Mouse (Mus musculus) thymus, postnatal 10 days (tissue): ENCODE results near the gene Kctd2.
A peak's percentile ranks its signal among the peaks of the same experiment; 100 is the strongest.

ENCODE experiments used
- DNase-seq, 2 experiments: peaks; one replicate each; pipeline ENCODE4 v3.0.0; 2021; ENCODE audit warnings: low spot score in 2 of 2

The Kctd2 gene

DNA sequence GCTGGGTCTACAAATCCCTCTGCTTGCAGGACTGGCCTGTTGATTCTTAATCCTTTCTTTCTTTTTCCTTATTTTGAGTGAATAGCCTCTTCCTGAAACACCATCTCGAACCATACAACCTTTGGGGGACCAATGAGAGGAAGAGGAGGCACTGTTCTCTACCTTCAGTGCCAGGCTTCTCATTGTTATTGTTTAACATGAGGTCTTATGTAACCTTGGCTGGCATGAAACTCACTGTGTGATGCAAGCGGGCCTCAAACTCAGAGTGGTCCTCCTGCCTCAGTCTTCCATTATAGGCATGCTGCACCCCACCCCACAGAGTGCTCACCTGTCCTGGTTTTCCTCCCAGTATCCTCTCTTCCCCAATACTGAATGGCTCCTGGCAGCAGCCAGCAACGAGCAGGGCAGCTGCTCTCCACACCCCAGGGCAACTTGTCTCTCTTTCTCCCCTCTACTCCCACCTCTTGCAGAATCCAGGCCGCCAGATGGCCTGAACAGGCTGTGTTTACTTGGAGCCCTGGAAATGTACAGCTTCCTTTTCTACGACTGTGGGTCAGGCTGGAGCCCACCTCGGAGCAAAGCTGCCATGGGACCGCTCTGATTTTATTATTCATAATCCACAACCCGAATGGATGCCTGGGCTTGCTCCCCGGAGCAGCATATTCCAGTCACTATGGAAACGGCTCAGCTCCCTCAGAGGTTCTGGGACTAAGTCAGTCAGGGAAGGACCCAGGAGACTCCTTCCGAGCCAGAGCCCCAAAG lies 19.1 kb upstream of the Kctd2 start:
- DNase-seq, result no peak

DNA sequence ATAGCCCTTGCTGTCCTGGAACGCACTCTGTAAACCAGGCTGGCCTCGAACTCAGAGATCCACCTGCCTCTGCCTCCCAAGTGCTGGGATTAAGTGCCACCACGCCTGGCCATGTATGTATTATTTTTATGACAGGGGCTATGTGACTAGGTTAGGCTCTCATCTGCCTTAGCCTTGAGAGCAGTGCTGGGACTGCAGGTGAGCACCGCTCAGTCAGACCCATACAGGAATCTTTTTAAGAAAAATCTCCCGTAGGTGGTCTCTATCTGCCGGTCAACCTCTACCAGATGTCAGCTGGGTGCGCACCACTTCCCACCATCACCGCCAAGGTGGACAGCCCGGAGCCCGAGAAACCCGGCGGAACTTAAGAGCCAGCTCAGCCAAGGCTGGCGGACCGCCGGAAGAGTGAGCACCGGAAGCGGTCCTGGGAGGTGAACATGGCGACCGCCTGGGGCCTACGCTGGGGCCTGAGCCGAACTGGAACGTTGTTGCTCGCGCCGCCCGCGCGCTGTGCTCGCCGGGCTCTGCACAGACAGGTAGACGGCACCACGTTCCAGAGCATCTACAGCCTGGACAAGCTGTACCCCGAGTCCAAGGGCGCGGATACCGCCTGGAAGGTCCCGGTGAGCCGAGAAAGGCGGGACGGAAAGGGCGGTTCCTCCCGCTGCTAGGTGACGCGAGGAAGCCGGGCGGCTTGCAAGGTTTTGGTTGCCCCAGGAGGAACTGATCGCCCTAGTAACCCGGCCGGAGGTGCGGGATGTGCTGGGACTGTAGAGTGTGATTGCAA lies 16.4 kb upstream of the Kctd2 start, which contains the start of gene Mrpl58:
Gene Mrpl58 (plus strand): TSS at position 415 of the 787 bp plus-strand sequence.
- peak; percentile 72 to 79 for DNase-seq

DNA sequence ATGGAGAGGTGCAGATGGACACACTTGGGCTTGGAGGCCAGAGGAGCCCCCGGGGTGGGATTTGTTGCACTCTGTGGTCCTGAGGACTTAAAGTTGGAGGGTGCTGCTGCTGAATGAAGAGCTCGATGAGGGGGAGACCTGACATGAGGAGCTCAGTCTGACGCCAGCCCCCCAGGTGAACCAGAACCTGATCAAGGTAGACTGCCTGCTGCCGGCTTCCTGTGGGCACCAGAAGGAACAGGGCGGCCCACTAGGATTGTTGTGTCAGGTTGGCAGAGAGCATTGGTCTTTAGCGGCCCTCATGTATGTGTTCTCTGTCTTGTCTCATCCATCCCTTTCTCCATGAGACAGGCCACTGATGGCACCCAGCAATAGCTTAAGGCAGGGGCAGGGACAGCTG lies 14.2 kb upstream of the Kctd2 start:
- DNase-seq, result peak in 1 of 2 experiments; percentile 29

DNA sequence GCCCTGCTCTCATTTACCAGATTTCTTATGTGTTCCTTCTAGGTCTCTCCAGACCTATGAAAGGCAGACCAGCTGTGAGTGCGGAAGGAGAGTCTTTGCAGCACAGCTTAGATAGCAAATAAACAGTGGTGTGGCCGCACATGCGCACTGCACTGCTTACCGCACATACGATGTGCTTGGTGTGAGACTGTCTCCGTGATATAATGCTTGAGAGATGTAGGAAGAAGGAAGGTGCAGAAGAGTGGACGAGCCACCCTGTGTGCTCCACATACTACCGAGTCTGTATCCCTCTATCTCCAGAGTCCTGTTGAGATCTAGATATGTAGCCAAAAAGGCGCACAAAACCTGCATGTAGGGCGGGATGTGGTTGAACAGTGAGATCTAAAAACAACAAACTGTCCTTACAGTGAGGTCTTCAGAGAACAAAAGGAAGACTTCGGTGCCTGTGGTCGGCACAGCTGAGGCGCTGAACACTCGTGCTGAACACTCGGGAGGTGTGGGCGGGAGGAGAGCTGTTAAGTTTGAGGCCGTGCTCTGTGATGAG lies 13.0 kb upstream of the Kctd2 start:
- DNase-seq, result peak; percentile 75 to 82

- peak; percentile 72 to 77 for DNase-seq
Observed at GRCm38 (mm10) chr11:115408266-115408920, 11.5 kb upstream of the Kctd2 start.

- DNase-seq, result no peak
Observed at GRCm38 (mm10) chr11:115409556-115409955, 10.4 kb upstream of the Kctd2 start.

DNA sequence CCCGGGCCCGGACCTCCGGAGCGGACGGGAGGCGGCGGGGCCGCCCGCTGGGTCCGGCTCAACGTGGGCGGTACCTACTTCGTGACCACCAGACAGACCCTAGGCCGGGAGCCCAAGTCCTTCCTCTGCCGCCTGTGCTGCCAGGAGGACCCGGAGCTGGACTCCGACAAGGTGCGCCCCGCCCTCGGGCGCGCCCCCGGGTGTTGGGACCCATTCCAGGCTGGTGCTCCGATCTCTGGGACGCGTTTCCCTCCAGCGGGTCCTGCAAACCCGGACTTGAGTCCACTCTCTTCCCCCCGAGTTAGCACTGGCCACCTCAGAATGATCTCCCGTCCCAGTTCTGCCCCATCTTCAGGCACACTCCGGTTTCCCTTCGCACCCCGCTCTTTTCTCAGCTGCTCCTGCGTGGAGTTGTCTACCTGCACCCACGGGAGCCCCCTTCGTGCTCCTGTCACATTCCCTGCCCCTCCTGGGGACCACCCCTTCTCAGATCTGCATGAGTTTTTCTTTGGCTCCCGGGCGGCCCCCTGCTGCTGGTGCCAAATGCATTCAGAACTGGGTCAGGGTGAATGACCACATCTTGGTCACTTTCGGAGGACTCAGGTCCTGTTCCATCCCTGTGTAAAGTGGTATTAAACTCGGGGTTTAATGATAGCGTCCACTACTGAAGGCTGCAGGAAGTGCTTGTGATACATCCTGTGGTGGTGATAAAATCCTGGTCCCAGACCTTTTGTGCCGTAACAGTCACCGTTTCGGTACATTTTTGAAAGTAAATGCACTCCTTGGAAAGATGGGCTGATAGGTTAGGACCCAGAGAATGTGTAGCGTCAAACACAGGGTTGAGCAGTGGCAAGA lies 635 bp downstream of the Kctd2 start:
- peak in 1 of 2 experiments; percentile 51 for DNase-seq

- DNase-seq, result no peak
Observed at GRCm38 (mm10) chr11:115421328-115421727, 1.4 kb downstream of the Kctd2 start.

DNA sequence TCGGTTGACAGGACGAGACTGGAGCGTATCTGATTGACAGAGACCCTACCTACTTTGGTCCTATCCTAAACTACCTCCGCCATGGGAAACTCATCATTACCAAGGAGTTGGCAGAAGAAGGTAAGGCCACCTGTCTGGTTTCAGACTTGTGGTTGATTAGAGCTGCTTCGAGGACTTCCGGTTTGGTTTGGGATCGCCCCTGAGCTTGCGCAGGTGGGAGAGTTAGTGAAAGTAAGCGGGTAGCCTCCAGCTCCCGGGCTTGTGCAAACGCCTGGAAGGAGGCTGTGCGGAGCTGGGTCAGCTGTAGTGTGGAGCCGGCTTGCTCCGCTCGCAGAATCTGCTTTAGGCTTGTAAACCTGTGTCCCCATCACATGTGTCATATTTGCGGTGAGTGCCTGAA lies 2.0 kb downstream of the Kctd2 start:
- DNase-seq, result no peak

- DNase-seq, result no peak
Observed at GRCm38 (mm10) chr11:115423091-115423490, 3.2 kb downstream of the Kctd2 start.

GRCm38 (mm10) chr11:115424666-115425065 lies 4.7 kb downstream of the Kctd2 start:
- no peak for DNase-seq

GRCm38 (mm10) chr11:115425671-115426070 lies 5.7 kb downstream of the Kctd2 start:
- peak; percentile 60 to 67 for DNase-seq

GRCm38 (mm10) chr11:115427482-115428331 lies 7.8 kb downstream of the Kctd2 start:
- peak; percentile 77 to 86 for DNase-seq

DNA sequence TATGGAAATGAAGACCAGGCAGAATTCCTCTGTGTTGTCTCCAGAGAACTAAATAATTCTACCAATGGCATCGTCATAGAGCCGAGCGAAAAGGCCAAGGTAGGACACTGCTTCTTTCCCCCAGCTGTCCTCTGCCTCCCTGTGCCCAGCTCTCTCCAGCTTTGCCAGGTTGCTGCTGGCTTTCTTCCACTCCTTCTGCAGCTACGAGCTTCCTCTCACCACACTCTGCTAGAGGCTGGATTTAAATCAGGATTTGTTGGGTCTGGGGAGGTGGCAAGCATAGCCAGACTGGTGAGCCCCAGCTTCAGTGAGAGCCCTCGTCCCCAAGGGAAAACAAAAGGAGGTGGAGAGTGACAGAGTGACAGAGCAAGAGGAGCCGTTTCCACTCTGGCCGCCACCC lies 9.4 kb downstream of the Kctd2 start:
- DNase-seq, result no peak

DNA sequence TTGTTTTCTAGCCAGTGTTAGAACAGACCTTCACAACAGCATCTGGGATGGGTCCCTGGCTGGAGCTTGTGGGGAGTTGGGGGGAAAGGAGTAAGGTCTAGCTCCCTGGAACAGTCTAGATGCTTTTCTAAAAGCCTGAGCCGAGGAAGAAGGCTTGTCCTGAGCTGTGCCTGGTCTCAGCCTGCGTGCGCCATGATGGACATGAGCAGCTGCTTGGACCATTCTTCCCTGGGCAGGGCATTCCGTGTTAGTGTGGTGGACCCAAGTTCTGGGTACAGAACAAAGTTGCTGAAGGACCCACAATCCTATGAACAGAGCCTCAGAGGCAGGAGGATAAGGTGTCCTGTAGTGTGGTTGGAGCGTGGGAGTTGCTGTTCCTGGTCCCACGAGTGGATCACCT lies 10.6 kb downstream of the Kctd2 start:
- no peak for DNase-seq

DNA sequence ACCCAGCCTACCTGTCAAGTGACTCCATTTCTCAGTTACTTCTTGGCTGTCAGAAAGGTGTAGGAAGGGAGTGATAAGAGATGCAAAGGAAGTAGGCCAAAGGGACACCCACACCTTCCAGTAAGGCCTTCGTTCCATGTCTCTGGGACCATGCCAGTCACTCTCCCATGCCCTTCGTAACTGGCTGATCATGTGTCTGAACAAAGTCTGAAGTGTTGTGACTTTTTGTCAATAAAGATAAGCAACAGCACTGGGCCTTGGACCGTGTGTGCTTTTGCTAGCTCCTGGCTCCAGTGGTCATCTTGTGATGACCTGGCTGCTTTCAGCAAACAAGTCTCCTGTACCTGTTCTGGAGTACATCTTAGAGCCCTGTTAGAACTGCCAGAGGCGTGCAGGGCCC lies 12.9 kb downstream of the Kctd2 start:
- DNase-seq, result no peak

DNA sequence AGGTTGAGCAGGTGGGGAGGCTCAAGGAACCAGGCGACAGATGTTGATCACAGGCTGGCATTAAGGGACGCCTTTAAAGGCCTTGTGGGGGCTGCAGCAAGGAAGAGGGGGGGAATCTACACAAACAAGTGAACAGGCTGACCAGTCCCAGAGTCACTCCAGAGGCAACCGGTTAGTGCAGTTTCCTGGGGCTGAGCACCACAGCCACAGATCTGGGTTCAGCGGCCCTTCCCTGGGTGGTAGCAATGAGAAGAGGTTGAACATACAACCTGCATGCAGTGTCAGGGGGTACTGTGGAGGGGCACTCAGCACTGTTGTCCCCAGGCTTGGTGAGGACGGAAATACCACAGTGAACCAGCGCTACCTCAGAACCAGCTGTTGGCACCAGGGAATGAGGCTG lies 13.4 kb downstream of the Kctd2 start:
- no peak for DNase-seq

GRCm38 (mm10) chr11:115435596-115436337 lies 15.8 kb downstream of the Kctd2 start:
- DNase-seq, result no peak

DNA sequence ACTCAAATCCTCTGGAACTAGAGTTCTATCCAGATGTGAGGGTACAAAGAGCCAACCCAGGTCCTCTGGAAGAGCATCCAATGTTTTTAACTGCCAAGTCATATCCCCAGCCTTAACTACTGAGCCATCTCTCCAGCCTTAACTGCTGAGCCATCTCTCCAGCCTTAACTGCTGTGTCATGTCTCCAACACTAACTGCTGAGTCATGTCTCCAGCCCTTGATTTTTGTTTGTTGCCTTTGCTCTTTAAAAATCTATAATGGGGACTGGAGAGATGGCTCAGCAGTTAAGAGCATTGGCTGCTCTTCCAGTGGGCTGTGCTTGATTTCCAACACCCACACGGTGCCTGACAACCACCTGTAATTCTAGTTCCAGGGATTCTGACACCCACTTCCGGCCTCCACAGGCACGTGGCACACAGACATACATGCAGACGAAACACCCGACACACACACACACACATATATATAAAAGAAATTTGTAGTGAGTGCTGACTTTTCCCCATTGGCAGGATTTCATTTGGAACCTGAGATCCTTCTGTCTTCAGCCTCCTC lies 17.7 kb downstream of the Kctd2 start:
- DNase-seq, result no peak
